Mouse (Mus musculus) G1E (cell line): ENCODE measurements around the gene Arhgap30.

Experiments used
- CTCF ChIP-seq: IDR thresholded peaks from 2 replicates; pipeline ENCODE4 v1.5.1; 2012; ENCODE audit warnings: low read depth, low read length, inconsistent platforms, mixed read lengths
- GATA1 ChIP-seq: IDR thresholded peaks from 2 replicates; pipeline ENCODE4 v1.6.1; 2012; ENCODE audit warnings: borderline replicate concordance, low read length, inconsistent platforms, mixed read lengths
- GATA2 ChIP-seq: IDR thresholded peaks from 2 replicates; pipeline ENCODE4 v1.6.1; 2012; ENCODE audit warnings: low read depth, low read length, inconsistent platforms, borderline replicate concordance
- TAL1 ChIP-seq: conservative IDR thresholded peaks from 2 replicates; pipeline ENCODE4 v1.6.1; 2012; ENCODE audit warnings: low read depth, low read length, inconsistent platforms, mixed read lengths

- no peak for TF ChIP-seq GATA2
- TF ChIP-seq CTCF = no peak
- TF ChIP-seq GATA1 = no peak
- no peak for TF ChIP-seq TAL1
Measured at GRCm38 (mm10) chr1:171372880-171373279, 15.9 kb upstream of the Arhgap30 start.
